Mouse (Mus musculus) small intestine, adult 2 months (tissue): ENCODE data around the gene Ehbp1.

Source experiments
- CTCF ChIP-seq: fragments of 200-500 bp; IDR thresholded peaks from 2 replicates; pipeline ENCODE4 v1.5.1; 2012; ENCODE audit warnings: low read depth, mild to moderate bottlenecking, control low read depth, inconsistent platforms, low read length, moderate library complexity, mixed read lengths; ENCODE audit not compliant: insufficient replicate concordance, insufficient read length; ENCODE audit errors: extremely low read depth
- POLR2A ChIP-seq: fragments of 200-500 bp; IDR thresholded peaks from 2 replicates; pipeline ENCODE4 v1.6.1; 2012; ENCODE audit warnings: low read depth, mild to moderate bottlenecking, control low read depth, inconsistent platforms, low read length, moderate library complexity

- TF ChIP-seq CTCF (no peak), POLR2A (no peak)
Measured at GRCm38 (mm10) chr11:22180146-22180545, 161.9 kb downstream of the Ehbp1 start.
